ENCODE assay signal across 35 mouse cellular contexts in the genomic region with DNA sequence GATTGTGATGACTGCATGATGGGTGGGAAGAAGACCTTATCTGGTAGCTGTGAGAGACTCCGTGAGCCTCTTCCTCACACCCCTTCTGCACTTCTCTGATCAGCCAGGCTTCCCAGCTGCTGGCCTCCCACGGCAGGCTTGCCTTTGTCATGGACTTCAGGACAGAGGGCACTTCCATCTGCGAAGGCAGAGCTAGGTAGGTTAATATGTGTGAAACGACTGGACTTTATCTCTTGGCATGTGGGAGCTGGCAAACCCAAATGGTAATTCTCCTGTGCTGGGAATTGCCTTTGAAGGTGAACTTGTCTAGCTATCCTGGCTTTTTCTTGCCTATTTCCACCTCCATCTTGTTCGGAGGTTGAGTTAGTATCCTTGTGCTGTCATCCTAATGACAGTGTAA. TPM values are rescaled to one million over a fixed set of nuclear protein-coding genes. Genes with fewer than 3 reads are reported as not detected.
DNase-seq lines count a peak whose midpoint lies in the region; ATAC-seq and TF ChIP-seq lines count a peak whose summit lies in the region.
"Had no signal": no experiment of that assay in that cellular context is flagged by ENCODE, and none has a peak within 500 bp of the region (broad histone marks: within the 10 kb centered on the region; RNA-seq: fewer than 3 reads in every experiment).

No protein-coding gene starts in this region.

- H3K9ac ChIP-seq in kidney, embryonic 14.5 days (ENCODE audit: low read depth, low read length) = no peak overlapping the region
- H3K9ac ChIP-seq in liver, adult 2 months (ENCODE audit: low read depth, low read length) = no peak overlapping the region
- H3K9ac ChIP-seq in liver, postnatal 0 days (replicated peaks) = no peak overlapping the region
- H3K9ac ChIP-seq: embryonic facial prominence, embryonic 12.5 days; embryonic facial prominence, embryonic 15.5 days; forebrain, embryonic 15.5 days; hindbrain, embryonic 12.5 days; hindbrain, embryonic 15.5 days had no signal

- no peaks in the 10 kb centered on the region for H3K4me1 ChIP-seq in kidney, embryonic 14.5 days (ENCODE audit: control insufficient read depth, insufficient read depth, low read length)
- peaks cover 13% of the 10 kb centered on the region for H3K4me1 ChIP-seq in liver, adult 2 months (ENCODE audit: control insufficient read depth, insufficient read depth, low read length)
- peaks cover 18% of the 10 kb centered on the region for H3K4me1 ChIP-seq in liver, postnatal 0 days (ENCODE audit: insufficient read depth)
- H3K4me1 ChIP-seq: embryonic facial prominence, embryonic 12.5 days; forebrain, embryonic 15.5 days; hindbrain, embryonic 12.5 days; hindbrain, embryonic 15.5 days had no signal

- H3K79me2 ChIP-seq in liver, adult 2 months (ENCODE audit: control insufficient read depth, insufficient read depth, low read length) = peaks cover 56% of the 10 kb centered on the region

- no peak for TF ChIP-seq CTCF in liver, adult 2 months (IDR thresholded peaks at IDR 0.05; ENCODE audit: low read depth, low read length)
- TF ChIP-seq CTCF in liver, postnatal 0 days (IDR thresholded peaks at IDR 0.05; ENCODE audit: low read depth) = no peak

- TF ChIP-seq POLR2A in liver, adult 2 months (IDR thresholded peaks at IDR 0.05; ENCODE audit: extremely low read depth, insufficient read depth, low read length) = no peak

- DNase-seq in kidney, adult 11 months = peak; percentile 73
- DNase-seq in liver, adult 2 months (ENCODE audit: extremely low read depth, low read depth, low spot score) = peak; percentile 96
- no peak for DNase-seq in liver, postnatal 0 days
- DNase-seq in kidney, postnatal 14 days = peak; percentile 43
- no peak for DNase-seq in frontal cortex, postnatal 25 days (ENCODE audit: low spot score in 2 of 2)
- DNase-seq: adrenal gland, postnatal 10 days; adrenal gland, postnatal 36 days; cerebellum, adult 11 months; cerebellum, adult 2 months; cerebellum, adult 9-11 months; cerebellum, postnatal 25 days; gastrocnemius, postnatal 10 days; gastrocnemius, postnatal 36 days; heart, adult 11 months had no signal

- no peaks in the 10 kb centered on the region for H3K36me3 ChIP-seq in kidney, embryonic 14.5 days (ENCODE audit: control insufficient read depth, insufficient read depth, low read length)
- H3K36me3 ChIP-seq in liver, adult 2 months (ENCODE audit: control insufficient read depth, insufficient read depth, low read length) = 0 out of 2 replicates have a peak, but pooled peaks cover 4% of the 10 kb centered on the region
- no peaks in the 10 kb centered on the region for H3K36me3 ChIP-seq in liver, postnatal 0 days (replicated peaks; ENCODE audit: insufficient read depth, low read length)
- H3K36me3 ChIP-seq: embryonic facial prominence, embryonic 12.5 days; embryonic facial prominence, embryonic 15.5 days; forebrain, embryonic 15.5 days; G1E; hindbrain, embryonic 12.5 days; hindbrain, embryonic 15.5 days had no signal

- H3K27me3 ChIP-seq in kidney, embryonic 14.5 days (ENCODE audit: control insufficient read depth, insufficient read depth, low read length) = no peaks in the 10 kb centered on the region
- H3K27me3 ChIP-seq in liver, adult 2 months (ENCODE audit: control insufficient read depth, insufficient read depth, low read length) = no peaks in the 10 kb centered on the region
- H3K27me3 ChIP-seq in liver, postnatal 0 days (ENCODE audit: insufficient read depth, low read length) = no peaks in the 10 kb centered on the region
- H3K27me3 ChIP-seq: CH12.LX; embryonic facial prominence, embryonic 12.5 days; embryonic facial prominence, embryonic 15.5 days; Patski had no signal

- TF ChIP-seq EP300 in liver, postnatal 0 days (IDR thresholded peaks at IDR 0.05; ENCODE audit: low read depth) = no peak

- 78% methylated on average over 5 of the region's 5 CpGs for WGBS in kidney, embryonic 14.5 days
- 22% methylated on average over 5 of the region's 5 CpGs for WGBS in liver, adult 2 months
- 59% methylated on average over 5 of the region's 5 CpGs for WGBS in liver, postnatal 0 days (ENCODE audit: insufficient replicate concordance)

- no peak overlapping the region for H3K4me2 ChIP-seq in kidney, embryonic 14.5 days (replicated peaks; ENCODE audit: low read depth, low read length)
- H3K4me2 ChIP-seq in liver, postnatal 0 days (ENCODE audit: low read depth, low read length) = no peak overlapping the region
- H3K4me2 ChIP-seq: embryonic facial prominence, embryonic 12.5 days; embryonic facial prominence, embryonic 15.5 days; forebrain, embryonic 15.5 days; heart, embryonic 11.5 days; hindbrain, embryonic 12.5 days; hindbrain, embryonic 15.5 days had no signal

- H3K27ac ChIP-seq in kidney, embryonic 14.5 days (ENCODE audit: low read depth, low read length) = no peak overlapping the region
- peak overlapping the region; percentile 54 for H3K27ac ChIP-seq in liver, adult 2 months (replicated peaks; ENCODE audit: insufficient read depth, low read depth, low read length)
- no peak overlapping the region for H3K27ac ChIP-seq in liver, postnatal 0 days (ENCODE audit: low read depth)
- H3K27ac ChIP-seq: embryonic facial prominence, embryonic 12.5 days; embryonic facial prominence, embryonic 15.5 days; forebrain, embryonic 15.5 days; hindbrain, embryonic 12.5 days; hindbrain, embryonic 15.5 days had no signal

- H3K9me3 ChIP-seq in kidney, embryonic 14.5 days (ENCODE audit: control insufficient read depth, low read length) = no peaks in the 10 kb centered on the region
- H3K9me3 ChIP-seq in liver, postnatal 0 days (ENCODE audit: low read length) = no peaks in the 10 kb centered on the region
- H3K9me3 ChIP-seq: embryonic facial prominence, embryonic 12.5 days; embryonic facial prominence, embryonic 15.5 days; forebrain, embryonic 15.5 days; hindbrain, embryonic 12.5 days; hindbrain, embryonic 15.5 days had no signal

- ATAC-seq in kidney, embryonic 14.5 days (ENCODE audit: low FRiP score, low TSS enrichment) = no peak
- ATAC-seq in liver, postnatal 0 days = no peak
- ATAC-seq in granulocyte monocyte progenitor cell, adult 5-6 weeks (replicated peaks; ENCODE audit: poor library complexity, severe bottlenecking) = no peak
- ATAC-seq in cerebellum, adult (ENCODE audit: insufficient number of reproducible peaks, low FRiP score, low TSS enrichment) = no peak
- ATAC-seq: forebrain, embryonic 15.5 days; Patski had no signal

- no peak overlapping the region for H3K4me3 ChIP-seq in kidney, embryonic 14.5 days (ENCODE audit: low read length)
- H3K4me3 ChIP-seq in liver, adult 2 months (ENCODE audit: insufficient read depth, low read depth, low read length) = no peak overlapping the region
- H3K4me3 ChIP-seq in liver, postnatal 0 days (ENCODE audit: low read depth, low read length) = no peak overlapping the region
- H3K4me3 ChIP-seq: embryonic facial prominence, embryonic 12.5 days; embryonic facial prominence, embryonic 15.5 days; forebrain, embryonic 15.5 days; hindbrain, embryonic 12.5 days; hindbrain, embryonic 15.5 days had no signal

RNA-seq across cellular contexts. Expression of gene Ppfibp2, which starts 5.6 kb away (rescaled TPM):
- polyA plus RNA-seq in kidney, embryonic 14.5 days (2014; fragmentation: Nextera tagmentation; extraction: Ambion mirVana) = 4.4 and 5.9 TPM in 2 replicates
- total RNA-seq in liver, adult 2 months (2014; rRNA removed) = 20.9 and 24.8 TPM in 2 replicates
- 9.6 and 9.9 TPM in 2 replicates for polyA plus RNA-seq in liver, adult 2 months (2012; rRNA removed)
- 7.7 and 8.3 TPM in 2 replicates for polyA plus RNA-seq in liver, postnatal 0 days (2015; fragmentation: Nextera tagmentation; extraction: Ambion mirVana)
- total RNA-seq in granulocyte monocyte progenitor cell, adult 5-6 weeks (2014; fragmentation: Nextera tagmentation) = 3.0 and 9.9 TPM in 2 replicates
- 5.6 and 6.6 TPM in 2 replicates for total RNA-seq in granulocyte monocyte progenitor cell, adult 5-6 weeks (2017)
- polyA plus RNA-seq: G1E had no signal

RNA-seq across cellular contexts. Expression of gene 5330417H12Rik, which starts 24.3 kb away (rescaled TPM):
- not detected in 2 replicates for polyA plus RNA-seq in kidney, embryonic 14.5 days (2014; fragmentation: Nextera tagmentation; extraction: Ambion mirVana)
- total RNA-seq in liver, adult 2 months (2014; rRNA removed) = not detected in 2 replicates
- polyA plus RNA-seq in liver, adult 2 months (2012; rRNA removed) = not detected in 2 replicates
- 0.08 TPM in 1 of 2 replicates, not detected in the other for polyA plus RNA-seq in liver, postnatal 0 days (2015; fragmentation: Nextera tagmentation; extraction: Ambion mirVana)
- not detected in 2 replicates for total RNA-seq in granulocyte monocyte progenitor cell, adult 5-6 weeks (2014; fragmentation: Nextera tagmentation)
- not detected in 2 replicates for total RNA-seq in granulocyte monocyte progenitor cell, adult 5-6 weeks (2017)
- total RNA-seq: adrenal gland, adult 18-20 months; adrenal gland, postnatal 10 days; adrenal gland, postnatal 36 days; CH12.LX; common myeloid progenitor, adult 5-6 weeks; G1E; gastrocnemius, adult 18-20 months; gastrocnemius, postnatal 10 days; gastrocnemius, postnatal 36 days; heart, adult 8-10 months; heart, postnatal 25 days; hematopoietic stem cell, adult 5-6 weeks had no signal
- polyA plus RNA-seq: cerebellum, adult 2 months; forebrain, embryonic 11.5 days; forebrain, embryonic 15.5 days; G1E; heart, embryonic 11.5 days; heart, embryonic 14.5 days; heart, postnatal 0 days; hindbrain, embryonic 12.5 days; hindbrain, embryonic 15.5 days; Patski had no signal

RNA-seq across cellular contexts. Expression of gene Olfml1, which starts 33.4 kb away (rescaled TPM):
- 17.5 and 24.8 TPM in 2 replicates for polyA plus RNA-seq in kidney, embryonic 14.5 days (2014; fragmentation: Nextera tagmentation; extraction: Ambion mirVana)
- total RNA-seq in liver, adult 2 months (2014; rRNA removed) = 9.6 and 13.5 TPM in 2 replicates
- 5.4 and 8.9 TPM in 2 replicates for polyA plus RNA-seq in liver, adult 2 months (2012; rRNA removed)
- 1.5 and 1.6 TPM in 2 replicates for polyA plus RNA-seq in liver, postnatal 0 days (2015; fragmentation: Nextera tagmentation; extraction: Ambion mirVana)
- not detected in 2 replicates for total RNA-seq in granulocyte monocyte progenitor cell, adult 5-6 weeks (2014; fragmentation: Nextera tagmentation)
- total RNA-seq in granulocyte monocyte progenitor cell, adult 5-6 weeks (2017) = not detected in 2 replicates
- total RNA-seq: CH12.LX; common myeloid progenitor, adult 5-6 weeks; G1E; hematopoietic stem cell, adult 5-6 weeks had no signal
- polyA plus RNA-seq: G1E, Patski had no signal

Comparison
In these comparisons a context has a peak if more than half of its experiments do, and no peak if none do; other contexts are left out.
1. DNase-seq: peak in kidney, adult 11 months (single experiment), liver, adult 2 months (single experiment) and kidney, postnatal 14 days (single experiment); none in liver, postnatal 0 days (single experiment) and frontal cortex, postnatal 25 days (0 of 2).